Mouse (Mus musculus): ENCODE measurements around the gene Itpr1.

The Itpr1 gene

DNA sequence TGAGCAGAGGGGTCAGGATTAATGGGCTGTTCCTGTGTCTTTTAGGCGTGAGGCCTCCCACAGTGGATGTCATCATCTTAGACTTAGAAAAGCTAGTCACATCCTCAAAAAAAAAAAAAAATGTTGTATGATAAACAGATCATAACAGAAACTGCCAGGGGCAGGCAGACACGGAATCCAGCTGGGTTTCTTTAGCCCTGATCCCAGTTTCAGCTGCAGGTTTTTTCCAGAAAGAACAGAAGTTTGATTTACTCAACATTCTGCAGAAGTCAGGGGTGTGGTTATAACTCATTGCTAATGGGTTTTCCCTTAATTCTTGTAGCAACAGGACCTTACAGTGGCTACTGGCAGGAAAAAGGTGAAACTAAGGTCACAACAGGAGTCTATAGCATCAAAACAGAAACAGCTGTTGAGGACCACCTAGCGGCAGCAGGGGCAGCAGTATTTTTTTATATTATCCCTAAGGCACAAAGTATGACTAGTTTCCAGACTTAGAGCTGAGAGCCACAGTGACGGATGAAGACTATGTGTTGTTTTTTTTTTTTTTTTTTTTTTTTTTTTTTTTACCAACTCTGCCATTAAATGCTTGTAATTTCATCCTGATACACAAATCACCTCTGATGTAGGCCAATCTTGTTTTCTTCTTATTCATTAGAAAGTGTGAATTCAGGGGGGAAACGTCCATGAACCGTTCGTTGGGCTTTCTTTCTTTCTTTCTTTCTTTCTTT lies 356.7 kb downstream of the Itpr1 start:
- peak in 1 of 2 experiments; percentile 53 for DNase-seq (ENCODE audit: inconsistent age in 2 of 2, low spot score in 1 of 2)

DNA sequence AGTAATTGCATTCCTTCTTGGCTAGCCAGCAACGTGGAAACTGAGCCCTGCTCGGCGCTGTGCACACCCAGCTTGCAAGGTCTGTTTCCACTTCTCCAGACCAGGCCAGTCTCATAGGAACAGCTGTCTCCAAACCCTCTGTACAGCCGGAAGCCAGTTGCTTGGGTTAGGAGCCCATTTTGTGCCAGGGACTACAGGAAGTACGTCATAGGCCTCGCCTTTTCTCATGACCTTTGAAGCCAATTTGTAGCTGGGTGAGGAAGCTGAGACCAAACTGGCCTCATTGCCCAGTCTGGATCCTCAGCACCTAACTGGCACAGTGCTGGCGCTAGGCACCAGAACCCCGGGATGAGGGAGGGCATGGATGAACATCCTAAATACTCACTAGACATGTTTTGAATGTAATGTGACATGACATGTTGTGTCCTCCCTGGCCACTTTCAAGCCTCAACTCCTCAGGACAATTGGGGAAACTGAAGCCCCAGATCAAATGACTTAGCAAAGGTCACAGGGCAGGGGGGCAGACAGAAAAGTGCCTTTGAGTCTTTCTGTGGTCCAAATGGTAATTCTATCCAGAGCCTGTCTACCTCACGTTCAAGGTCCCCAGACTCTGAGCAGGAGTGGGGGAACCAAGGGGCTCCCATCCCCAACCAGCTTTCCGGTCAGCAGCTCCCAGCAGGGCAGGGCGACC lies 357.6 kb downstream of the Itpr1 start:
- DNase-seq (ENCODE audit: inconsistent age in 2 of 2, low spot score in 1 of 2), result peak; percentile 63 to 86

DNA sequence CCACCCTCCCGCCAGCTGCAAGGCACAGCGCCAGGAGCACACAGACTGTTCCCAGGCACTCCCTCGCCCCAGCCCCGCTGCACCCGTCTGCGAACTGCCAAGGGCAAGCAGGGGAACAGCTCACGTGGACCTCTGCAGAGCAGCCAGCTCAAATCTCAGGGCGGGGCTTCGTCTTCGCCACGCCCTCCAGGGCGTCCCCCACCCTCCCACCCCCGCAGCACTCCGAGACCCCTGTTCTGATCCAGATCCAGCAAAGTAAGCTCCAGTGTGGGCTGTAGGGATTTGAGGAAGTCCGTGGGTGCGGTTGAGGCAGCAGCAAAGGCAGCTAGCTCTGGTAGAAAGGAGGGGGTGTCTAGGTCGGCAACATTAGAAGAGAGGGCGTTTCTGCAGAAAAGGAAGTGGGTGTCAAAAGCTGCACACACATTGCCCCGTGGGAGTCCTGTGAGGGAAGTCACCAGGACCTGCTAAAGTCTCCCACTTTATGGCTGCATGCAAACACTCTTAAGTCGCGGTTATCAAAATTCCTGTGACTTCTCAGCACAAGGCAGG lies 358.2 kb downstream of the Itpr1 start:
- peak; percentile 93 to 96 for DNase-seq (ENCODE audit: inconsistent age in 2 of 2, low spot score in 1 of 2)

DNA sequence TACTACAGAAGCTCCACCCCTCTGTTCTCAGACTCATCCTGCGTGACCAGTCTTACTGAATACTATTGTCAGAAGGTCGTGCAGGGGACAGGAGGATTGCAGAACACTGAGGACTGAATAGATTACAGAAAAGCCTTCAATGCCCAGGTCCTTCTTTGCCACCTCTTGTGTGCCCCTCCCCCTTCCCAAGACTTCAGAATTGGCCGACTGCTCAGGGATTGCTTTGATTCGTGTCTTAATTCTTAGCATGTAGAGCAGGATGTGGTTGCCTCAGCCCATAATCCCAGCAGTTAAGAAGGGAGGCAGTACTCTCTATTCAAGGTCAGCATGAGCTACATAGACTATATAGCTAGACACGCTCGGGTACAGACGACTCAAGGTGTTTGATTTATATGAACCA lies 359.8 kb downstream of the Itpr1 start:
- no peak for DNase-seq (ENCODE audit: inconsistent age in 2 of 2, low spot score in 1 of 2)

DNA sequence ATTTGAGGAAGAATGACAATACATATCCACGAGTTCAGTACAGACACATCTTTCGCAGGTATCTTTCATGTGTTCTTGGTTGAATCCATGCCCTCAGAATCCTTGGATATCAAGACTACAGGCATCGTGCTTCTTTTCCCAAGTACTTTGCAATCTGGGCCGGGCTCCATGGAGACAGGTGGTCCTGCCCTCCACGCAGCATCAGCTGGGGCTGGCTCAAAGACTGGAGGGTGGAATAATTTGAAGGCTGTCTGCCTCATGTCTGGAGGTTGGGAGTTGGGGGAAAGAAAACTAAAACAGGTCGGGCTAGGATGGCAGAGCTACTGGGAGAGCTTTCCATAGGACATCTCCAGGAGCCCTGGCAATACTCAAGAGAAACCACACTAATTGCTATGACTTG lies 364.2 kb downstream of the Itpr1 start:
- DNase-seq (ENCODE audit: inconsistent age in 2 of 2, low spot score in 1 of 2), result no peak

DNA sequence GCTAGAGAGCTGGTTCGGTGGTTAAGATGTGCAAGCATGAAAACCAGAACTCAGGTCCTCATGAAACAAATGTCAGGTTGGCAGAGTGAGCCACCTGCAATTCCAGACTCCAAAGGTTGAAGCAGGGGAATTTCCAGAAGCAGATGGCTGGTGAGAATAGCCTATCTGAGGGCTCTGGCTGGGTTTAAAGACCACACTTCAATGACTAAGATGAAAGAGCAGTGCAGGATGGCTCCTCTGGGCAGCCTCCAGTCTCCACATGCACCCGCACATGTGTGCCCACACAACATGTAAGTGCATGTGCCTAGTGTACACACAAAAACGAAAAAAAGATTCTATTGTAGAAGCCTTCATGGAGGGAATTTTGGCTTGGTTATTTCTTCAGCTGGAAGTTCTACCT lies 375.5 kb downstream of the Itpr1 start:
- no peak for DNase-seq (ENCODE audit: inconsistent age in 2 of 2, low spot score in 1 of 2)

DNA sequence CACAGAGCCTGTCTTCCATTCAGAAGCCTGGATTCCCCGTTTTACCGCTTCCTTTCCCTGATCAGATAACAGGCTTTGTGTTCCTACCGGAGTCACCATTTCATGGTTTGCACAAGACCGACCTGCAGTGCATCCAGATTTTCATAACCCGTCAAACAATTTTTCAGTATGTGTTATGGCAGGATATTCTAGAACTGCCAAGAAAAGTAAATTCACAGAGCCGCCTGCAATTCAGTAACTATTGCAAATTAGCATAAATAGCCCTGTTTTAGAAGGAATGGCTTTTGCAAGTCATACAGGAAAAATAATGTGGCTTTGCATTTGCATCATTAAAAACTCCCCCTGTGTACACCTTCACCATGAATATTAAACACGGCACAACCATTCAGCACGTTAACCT lies 379.3 kb downstream of the Itpr1 start:
- no peak for DNase-seq (ENCODE audit: inconsistent age in 2 of 2, low spot score in 1 of 2)

DNA sequence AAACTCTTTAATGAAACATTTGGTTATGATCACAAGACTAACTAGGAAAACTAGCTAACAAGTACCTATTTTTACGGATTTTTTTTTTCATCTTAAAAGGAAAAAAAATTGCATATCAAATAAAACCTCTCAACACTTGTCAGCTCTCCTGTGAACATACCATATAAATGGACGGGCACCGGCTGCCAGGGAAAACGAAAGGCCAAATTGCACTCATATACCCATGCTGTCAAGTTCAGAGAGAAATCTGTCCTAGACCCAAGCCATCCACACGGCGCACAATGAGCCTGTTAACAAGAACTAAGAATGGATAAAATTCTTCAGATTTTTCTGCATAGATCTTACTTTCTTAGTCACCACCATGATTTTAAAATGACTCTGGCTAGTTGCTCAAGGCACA lies 379.7 kb downstream of the Itpr1 start:
- no peak for DNase-seq (ENCODE audit: inconsistent age in 2 of 2, low spot score in 1 of 2)

DNA sequence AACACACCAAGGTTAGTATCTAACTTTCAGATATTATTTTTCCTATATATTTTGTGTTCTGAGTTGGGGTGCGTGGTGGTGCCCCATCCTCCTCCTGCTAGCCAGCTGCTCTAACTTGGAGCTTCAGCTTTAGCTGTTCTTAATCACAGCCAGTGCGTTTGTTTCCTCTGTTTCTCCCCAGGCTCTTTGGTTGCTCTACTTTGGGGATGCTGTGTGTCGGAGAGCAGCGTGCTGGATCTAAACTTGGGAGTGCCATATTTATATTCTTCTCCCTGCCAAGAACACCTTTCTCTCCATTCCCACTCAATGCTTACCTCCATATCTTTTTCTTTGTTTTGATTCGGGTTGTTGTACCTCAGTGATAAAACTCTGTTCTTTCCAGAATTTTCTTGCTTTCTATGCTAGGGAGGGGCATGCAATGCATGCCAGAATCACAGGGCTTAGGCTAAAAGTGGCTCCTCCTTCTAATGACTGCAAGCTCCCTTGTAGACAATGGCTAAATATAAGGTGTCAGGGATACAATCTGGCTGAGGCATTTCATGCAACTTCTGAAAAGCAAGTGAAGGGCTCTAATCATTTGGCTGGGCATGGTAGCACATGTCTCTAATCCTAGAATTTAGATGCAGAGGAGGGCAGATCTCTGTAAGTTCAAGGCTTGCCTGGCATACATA lies 381.4 kb downstream of the Itpr1 start:
- DNase-seq (ENCODE audit: inconsistent age in 2 of 2, low spot score in 1 of 2), result no peak

DNA sequence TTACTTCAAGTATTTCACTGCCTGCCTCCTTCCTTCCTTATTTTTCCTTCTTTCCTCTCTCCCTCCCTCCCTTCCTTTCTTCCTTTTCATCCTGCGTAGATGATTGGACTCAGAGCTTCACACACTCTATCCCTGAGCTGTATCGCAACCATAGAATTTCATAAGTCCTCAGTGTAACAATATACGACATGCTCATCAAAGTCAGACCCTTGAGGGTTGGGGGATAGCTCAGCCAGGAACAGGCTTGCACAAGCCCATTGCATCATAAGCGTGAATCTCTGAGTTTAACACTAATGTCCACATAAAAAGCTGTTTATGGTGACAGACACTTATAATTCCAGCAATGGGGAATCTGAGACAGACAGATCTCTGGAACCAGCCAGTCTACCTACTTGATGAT lies 385.8 kb downstream of the Itpr1 start:
- no peak for DNase-seq (ENCODE audit: inconsistent age in 2 of 2, low spot score in 1 of 2)

DNA sequence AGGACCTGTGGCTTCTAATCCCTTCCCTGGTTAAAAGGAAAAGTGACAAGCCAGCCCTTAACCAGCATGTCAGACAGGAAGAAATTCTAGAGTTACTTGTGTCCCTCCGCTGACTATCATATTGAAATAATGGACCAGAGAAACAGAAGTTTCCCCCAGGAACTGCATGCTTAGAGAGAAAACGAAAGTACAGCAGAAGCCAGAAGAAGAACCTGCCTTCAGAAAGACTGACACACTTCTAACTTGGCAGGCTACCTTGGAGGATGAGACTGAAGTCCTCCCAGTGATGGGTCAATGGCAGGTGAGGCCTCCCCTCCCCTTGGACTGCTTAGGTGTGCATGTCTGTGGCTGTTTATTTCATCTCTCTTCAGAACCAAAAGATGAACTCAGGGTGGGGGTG lies 386.4 kb downstream of the Itpr1 start:
- DNase-seq (ENCODE audit: inconsistent age in 2 of 2, low spot score in 1 of 2), result no peak

Data from adrenal gland, adult (tissue).